Mouse (Mus musculus): Measurements from ENCODE around the gene Adamts13.

Adamts13 gene

GRCm38 (mm10) chr2:27036003-27036402, 62.8 kb downstream of the Adamts13 start:
- no peak for DNase-seq (ENCODE audit: inconsistent ontology term)

DNA sequence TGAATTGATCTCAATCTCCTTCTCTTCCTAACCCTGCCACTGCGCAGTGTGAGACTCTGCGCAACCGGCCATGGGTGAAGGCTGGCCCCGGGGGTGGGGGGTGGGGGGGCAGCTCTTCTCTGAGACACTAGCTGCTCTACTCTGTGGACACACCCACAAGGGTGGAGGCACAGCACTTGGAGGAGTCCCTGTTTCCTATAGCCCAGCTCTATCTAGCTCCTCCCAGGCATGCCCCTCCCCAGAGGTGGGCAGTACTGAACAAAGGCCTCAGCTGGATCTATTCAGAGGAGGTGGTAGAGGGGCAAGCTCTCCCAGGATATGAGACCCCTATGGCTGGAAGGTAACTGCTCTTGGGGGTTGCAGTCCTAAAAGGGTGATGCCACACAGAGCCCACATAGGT, 63.8 kb downstream of the Adamts13 start:
- DNase-seq (ENCODE audit: inconsistent ontology term): no peak

GRCm38 (mm10) chr2:27038596-27038995, 65.4 kb downstream of the Adamts13 start:
- peak; percentile 63 for DNase-seq (ENCODE audit: inconsistent ontology term)

DNA sequence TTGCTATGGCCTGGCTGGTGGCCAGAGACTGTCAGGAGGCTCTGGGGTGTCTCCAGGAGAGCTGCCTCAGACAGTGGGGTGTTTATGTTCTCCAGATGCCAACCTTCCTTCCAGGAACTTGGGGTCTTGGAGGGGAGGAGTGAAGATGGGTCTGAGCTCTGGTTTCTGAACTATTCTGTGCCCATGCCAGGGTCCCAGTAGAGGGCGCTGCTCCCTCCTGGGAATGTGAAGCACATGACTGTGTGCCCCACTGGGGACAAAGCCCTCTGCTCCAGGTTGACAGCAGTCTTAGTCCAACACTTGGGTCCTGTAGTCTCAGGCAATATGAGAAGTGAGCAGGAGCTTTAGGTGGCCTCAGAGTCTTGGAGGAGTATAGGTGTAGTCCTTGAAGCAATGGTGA, 66.1 kb downstream of the Adamts13 start:
- DNase-seq (ENCODE audit: inconsistent ontology term): no peak

- DNase-seq (ENCODE audit: inconsistent ontology term): peak; percentile 61
These were observed 69.1 kb downstream of the Adamts13 start for GRCm38 (mm10) chr2:27042131-27042844.

DNA sequence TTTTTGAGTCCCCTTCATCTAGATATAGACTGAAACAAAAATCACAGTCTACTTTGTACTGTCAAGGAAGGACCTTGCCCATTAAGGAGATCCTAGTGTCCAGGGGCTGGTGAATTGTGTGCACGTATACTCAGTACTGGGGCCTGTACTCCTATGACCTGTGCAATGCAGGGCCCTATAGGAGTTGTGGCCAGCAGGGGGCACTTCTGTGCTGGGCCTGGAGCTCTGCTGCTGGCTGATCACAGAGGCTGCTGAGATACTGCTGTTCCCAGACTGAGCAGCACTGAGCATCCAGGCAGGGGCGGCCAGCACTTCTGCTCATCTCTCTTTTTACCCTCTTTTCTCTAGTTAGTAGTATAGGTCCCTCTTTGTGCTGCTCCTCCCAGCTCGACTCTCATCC, 70.2 kb downstream of the Adamts13 start:
- DNase-seq (ENCODE audit: inconsistent ontology term): peak; percentile 56

DNA sequence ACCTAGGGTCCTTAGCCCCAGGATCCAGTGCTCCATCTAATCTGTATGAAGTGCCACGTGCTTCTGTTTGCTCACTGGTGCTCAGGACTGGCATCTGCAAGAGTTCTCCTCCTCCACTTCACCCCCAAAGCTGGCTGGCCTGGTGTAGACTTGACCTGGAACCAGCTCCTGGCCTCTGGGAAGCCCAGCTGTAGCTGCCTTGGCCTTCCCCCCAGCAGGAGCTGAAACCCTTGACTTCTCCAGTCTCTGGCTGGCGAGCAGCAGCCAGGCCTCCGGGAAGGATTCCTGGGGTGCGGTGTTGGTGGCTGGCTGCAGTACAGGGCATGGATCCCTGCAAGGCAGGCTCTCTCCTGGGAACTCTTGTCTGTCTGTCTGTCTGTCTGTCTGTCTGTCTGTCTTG, 71.0 kb downstream of the Adamts13 start:
- no peak for DNase-seq (ENCODE audit: inconsistent ontology term)

GRCm38 (mm10) chr2:27044641-27045040, 71.4 kb downstream of the Adamts13 start:
- DNase-seq (ENCODE audit: inconsistent ontology term): no peak

GRCm38 (mm10) chr2:27045979-27046770, 73.0 kb downstream of the Adamts13 start:
- no peak for DNase-seq (ENCODE audit: inconsistent ontology term)

- no peak for DNase-seq (ENCODE audit: inconsistent ontology term)
These were observed 76.2 kb downstream of the Adamts13 start for GRCm38 (mm10) chr2:27049408-27049807.

DNA sequence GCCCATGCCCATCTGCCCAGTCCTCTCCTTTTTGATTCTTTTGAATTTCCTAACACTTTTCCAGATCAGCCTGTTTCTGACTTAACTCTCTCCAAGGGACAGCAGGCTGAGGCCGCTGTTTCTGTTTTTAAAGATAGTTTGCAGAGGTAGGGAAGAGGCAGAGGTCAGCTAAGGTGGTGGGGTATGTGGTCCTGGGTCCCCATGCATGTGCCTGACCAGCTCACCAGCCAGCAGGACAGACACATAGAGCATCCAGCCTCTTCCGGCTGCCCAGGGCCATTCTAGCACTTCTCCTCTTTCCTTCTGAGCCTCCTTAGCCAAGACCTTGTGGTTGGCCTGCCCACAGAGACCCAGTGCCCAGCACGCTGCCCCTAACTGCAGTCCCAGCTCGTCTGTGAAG, 85.0 kb downstream of the Adamts13 start:
- no peak for DNase-seq (ENCODE audit: inconsistent ontology term)

- no peak for DNase-seq (ENCODE audit: inconsistent ontology term)
These were observed 85.5 kb downstream of the Adamts13 start for GRCm38 (mm10) chr2:27058751-27059150.

DNA sequence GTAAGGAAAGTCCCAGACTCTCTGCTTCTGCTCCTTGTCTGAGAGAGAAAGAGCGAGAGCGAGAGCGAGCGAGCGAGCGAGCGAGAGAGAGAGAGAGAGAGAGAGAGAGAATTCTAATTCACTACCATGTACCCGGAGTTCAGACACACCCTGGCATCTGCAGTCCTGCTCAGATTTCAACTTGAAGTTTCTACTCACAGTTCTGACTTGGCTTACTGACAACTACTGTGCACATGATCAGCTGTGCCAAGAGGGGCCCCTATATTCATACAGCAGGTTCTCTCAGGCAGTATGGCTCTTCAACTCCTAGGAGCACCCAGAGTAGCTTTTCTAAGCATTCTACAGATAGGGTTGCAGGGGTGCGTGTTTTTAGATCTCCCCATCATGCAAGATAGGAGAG, 86.0 kb downstream of the Adamts13 start:
- no peak for DNase-seq (ENCODE audit: inconsistent ontology term)
